Mouse (Mus musculus) embryonic fibroblast, embryonic 13.5 days (primary cell): ENCODE data around the gene Polr3b.

Experiments
- CTCF ChIP-seq: IDR thresholded peaks from 2 replicates; pipeline ENCODE4 v1.5.1; 2011; ENCODE audit warnings: mild to moderate bottlenecking, control low read depth, low read length, moderate library complexity, borderline replicate concordance; ENCODE audit not compliant: insufficient read depth
- POLR2A ChIP-seq: IDR thresholded peaks from 2 replicates; pipeline ENCODE4 v1.6.1; 2011; ENCODE audit warnings: low read depth, mild to moderate bottlenecking, control low read depth, low read length, moderate library complexity

DNA sequence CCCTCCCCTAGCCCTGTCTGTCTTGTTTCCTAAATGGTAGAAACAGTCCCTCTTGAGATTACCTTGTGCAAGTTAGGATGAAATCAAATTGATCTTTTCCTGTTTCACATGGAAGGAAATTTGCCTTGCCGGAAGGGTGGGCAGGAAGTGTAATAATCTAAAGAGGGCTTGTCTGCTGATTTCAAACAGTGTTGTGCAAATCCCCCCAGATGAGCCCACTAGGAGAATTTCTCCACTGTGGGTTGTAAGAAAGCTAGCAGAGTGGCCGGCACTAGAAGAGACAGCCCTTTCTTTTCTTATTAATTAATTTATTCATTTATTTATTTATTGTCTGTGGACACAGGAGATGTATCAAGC lies 36.8 kb upstream of the Polr3b start:
- TF ChIP-seq CTCF: no peak
- TF ChIP-seq POLR2A: no peak
